Mouse (Mus musculus) small intestine, adult 2 months (tissue): ENCODE results near the gene Rpusd3.

ENCODE experiments used
- CTCF ChIP-seq: fragments of 200-500 bp; IDR thresholded peaks from 2 replicates; pipeline ENCODE4 v1.5.1; 2012; ENCODE audit warnings: low read depth, mild to moderate bottlenecking, control low read depth, inconsistent platforms, low read length, moderate library complexity, mixed read lengths; ENCODE audit not compliant: insufficient replicate concordance, insufficient read length; ENCODE audit errors: extremely low read depth
- POLR2A ChIP-seq: fragments of 200-500 bp; IDR thresholded peaks from 2 replicates; pipeline ENCODE4 v1.6.1; 2012; ENCODE audit warnings: low read depth, mild to moderate bottlenecking, control low read depth, inconsistent platforms, low read length, moderate library complexity

DNA sequence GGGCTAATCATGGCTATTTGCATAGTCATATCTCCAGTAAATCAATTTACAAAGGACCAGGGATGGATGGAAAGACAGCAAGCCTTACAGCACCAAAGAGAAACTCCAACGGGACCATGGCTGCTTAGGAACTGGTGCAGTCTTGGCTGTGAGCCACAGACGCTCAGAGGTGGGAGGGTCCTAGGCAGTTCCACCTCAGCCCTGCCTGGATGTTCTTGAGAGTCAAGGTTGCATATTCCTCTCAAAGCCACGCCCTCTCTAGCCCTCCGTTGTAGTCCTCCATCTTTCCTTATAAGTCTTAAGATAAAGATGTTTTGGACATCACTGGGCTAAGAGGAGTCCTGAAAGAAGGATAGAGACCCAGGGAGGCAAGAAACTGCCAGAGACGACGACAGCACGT is 44.9 kb upstream of the Rpusd3 start:
- no peak for TF ChIP-seq POLR2A
- TF ChIP-seq CTCF, result no peak
